Mouse (Mus musculus) liver, adult 2 months (tissue): ENCODE measurements around the gene Pyroxd2.

Experiments
- CTCF ChIP-seq: fragments of 200-500 bp; IDR thresholded peaks from 2 replicates; pipeline ENCODE4 v1.5.1; 2011; ENCODE audit warnings: low read depth, low read length, control low read depth
- POLR2A ChIP-seq: fragments of 200-500 bp; IDR thresholded peaks from 2 replicates; pipeline ENCODE4 v1.6.1; 2011; ENCODE audit warnings: low read length, control low read depth; ENCODE audit not compliant: insufficient read depth; ENCODE audit errors: extremely low read depth

DNA sequence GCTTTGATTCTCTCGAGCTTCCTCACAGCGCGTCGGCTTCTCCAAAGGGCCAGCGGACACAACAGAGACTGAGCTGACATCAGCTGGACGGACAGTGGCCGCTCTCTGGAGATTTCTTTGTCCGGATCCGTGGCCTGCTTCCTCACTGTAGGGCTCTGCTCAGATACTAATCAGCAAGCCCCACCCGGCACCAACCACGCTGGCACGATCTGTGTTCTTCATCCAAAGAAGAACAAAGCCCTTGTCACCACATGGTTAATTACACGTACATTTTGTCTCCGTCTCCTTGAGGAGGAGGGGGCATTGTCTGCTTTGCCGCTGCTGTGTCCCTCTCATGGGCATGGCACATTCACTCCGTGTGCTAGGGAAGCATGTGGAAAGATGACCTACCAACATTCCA, 9.3 kb downstream of the Pyroxd2 start:
- no peak for TF ChIP-seq CTCF
- no peak for TF ChIP-seq POLR2A
